Mouse (Mus musculus): ENCODE data around the gene Tfip11.
A peak's percentile ranks its signal among the peaks of the same experiment; 100 is the strongest.
"Not testable (repeated sequence)": the region's sequence is repeated elsewhere in the genome, so short reads cannot be mapped to it uniquely, and the experiment has no call there.

The Tfip11 gene

DNA sequence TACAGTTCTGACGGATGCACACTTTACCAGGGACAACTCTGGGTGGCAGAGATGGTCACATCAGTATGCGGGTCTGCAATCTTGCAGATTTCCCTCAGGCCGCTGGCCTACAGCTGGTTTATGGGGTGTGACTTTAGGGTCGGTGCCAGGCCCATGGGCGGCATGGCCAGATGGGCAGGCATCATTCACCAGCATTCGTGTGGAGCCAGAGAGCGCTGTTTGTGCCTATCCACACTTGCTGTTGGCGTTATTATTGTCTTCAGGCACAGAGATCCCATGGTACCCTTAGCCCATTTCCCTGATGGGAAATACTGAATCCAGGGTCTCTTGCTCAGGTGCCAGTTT lies 35.6 kb upstream of the Tfip11 start:
- DNase-seq, result no peak

GRCm38 (mm10) chr5:112291866-112292265 lies 34.3 kb upstream of the Tfip11 start:
- no peak for DNase-seq

DNA sequence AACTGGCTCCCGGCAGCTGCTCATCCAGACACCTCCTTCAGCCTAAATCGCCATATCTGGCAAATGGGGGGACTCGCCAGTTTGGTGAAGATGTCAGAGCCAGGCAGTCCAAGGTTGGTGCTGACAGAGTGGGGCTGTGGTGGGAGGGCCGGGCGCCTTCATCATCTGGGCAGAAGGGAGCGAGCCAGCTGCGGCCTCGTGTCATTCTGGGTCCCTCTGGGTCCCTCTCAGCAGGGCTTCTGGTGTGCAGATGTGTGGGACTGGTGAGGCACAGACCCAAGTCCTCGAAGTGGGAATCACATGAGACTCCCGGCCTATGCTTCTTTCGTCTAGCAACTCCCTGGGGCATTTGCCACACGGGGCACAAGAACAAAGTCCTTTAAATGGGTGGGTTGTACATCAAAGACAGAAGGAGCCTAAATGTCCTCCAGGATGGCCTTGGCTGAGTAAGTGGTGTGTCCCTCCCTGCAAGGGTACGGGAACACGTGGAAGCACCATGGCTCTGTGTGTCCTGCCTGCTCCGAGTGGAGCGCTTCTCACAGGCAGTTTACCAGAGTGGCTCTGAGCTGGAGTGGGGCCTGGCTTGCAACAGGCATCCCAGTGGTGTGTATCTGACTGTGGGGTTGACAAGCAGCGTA lies 33.7 kb upstream of the Tfip11 start:
- DNase-seq, result no peak

DNA sequence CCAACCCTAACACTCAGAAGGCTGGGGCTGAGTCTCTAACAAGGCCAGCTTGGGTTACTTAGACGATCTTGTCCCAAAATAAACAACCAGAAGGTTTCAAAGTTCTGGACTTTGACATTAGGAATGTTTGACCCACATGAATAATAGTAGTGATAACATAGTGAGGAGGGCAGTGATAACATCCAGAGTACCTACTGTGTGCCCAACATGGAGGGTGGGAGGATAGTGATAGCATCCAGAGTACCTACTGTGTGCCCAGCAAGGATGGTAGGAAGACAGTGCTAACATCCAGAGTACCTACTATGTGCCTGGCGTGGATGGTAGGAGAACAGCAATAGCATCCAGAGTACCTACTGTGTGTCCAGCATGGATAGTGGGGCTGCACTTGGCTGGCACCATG lies 32.4 kb upstream of the Tfip11 start:
- no peak for DNase-seq

DNA sequence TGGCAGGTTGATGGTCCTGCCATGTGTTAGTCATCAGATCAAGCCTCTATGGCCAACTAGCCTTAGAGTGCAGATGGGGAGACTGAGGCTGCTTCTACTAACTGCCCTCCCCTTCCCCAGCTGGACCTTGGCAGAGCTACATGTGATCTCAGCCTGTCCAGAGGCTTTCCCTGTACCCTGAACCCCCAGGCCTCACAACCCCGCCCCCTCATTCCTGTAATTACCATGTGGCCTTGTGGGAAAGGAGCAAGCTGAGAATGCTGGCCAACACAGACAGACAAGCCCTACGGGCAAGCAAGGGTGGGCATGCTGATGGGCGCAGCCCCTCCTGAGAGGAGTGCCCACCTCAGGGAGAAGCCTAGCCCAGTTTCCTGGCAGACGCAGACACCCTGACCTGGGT lies 31.5 kb upstream of the Tfip11 start:
- no peak for DNase-seq

- DNase-seq, result no peak
These were observed 31.0 kb upstream of the Tfip11 start for GRCm38 (mm10) chr5:112295162-112295561.

DNA sequence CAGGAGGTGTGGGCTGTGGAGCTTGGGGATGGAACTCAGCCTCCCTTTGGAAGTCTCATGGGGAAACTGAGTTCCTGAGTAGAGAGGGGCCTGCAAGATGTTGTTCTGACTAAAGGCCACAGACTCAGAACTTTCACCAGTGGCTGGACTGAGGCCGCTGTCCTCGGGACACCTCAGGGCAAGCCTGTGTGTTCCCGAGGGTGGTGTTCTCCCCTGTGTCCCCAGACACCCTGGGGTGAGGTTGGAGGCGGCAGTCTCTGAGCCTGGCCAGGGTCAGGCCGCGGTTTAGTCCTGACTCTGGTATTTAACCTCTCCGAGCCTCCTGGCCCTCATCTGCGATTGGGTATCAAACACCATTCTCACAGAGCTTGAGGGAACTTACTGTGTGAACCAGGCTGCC lies 30.6 kb upstream of the Tfip11 start:
- DNase-seq, result no peak

DNA sequence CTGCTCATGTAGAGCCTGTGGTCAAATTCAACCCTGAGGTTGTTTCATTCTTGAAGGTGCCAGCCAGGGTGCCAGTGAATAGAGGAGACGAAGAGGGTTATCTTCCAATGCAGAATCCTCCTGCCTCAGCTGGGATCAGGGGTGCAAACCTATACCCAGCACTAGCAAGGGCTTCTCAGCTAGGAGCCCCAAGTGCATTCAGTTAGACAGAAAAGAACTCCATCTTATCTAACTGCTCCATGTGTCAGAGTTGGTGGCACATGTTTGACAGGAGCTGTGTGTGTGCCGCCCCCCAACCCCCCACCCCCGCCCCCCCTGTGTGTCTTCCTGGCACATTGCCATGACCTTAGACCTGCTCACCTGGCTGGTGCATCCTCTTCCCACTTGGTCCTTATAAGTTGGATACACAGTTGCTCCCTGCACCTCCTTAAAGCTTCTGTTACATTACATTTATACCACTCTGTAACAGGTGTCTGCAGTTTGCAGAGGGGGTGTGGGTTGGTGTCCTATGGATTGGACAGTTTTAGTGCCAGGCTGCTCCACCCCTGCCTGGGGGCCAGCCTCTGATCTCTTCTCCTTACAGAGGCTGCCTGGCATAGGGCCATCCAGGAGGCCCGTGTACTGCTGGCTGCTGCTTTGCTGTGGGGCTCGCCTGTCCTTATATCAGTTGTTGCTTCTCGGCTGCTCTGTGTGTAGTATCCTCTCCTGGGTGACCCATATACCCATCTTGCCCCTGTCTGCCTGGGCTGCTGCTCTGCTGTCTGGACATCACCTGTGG lies 29.6 kb upstream of the Tfip11 start:
- peak; percentile 51 for DNase-seq

DNA sequence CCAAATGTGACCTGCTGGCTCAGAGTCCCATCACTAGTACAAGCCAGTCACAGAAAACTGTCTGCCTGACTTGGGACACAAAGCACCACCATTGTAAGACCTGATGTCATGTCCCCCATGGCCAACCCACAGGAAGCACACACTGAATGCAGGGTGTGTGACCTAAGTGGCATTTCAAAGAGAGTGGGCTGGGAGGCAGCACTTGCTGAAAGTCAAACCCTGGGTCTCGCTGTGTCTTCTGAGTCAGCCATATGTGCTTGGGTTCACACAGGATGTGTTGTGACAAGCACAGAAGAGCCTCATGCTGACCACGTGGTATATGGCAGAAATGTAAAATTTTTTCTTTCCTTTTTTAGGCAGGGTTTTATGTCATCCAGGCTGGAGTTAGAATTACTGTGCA lies 28.9 kb upstream of the Tfip11 start:
- DNase-seq, result no peak

DNA sequence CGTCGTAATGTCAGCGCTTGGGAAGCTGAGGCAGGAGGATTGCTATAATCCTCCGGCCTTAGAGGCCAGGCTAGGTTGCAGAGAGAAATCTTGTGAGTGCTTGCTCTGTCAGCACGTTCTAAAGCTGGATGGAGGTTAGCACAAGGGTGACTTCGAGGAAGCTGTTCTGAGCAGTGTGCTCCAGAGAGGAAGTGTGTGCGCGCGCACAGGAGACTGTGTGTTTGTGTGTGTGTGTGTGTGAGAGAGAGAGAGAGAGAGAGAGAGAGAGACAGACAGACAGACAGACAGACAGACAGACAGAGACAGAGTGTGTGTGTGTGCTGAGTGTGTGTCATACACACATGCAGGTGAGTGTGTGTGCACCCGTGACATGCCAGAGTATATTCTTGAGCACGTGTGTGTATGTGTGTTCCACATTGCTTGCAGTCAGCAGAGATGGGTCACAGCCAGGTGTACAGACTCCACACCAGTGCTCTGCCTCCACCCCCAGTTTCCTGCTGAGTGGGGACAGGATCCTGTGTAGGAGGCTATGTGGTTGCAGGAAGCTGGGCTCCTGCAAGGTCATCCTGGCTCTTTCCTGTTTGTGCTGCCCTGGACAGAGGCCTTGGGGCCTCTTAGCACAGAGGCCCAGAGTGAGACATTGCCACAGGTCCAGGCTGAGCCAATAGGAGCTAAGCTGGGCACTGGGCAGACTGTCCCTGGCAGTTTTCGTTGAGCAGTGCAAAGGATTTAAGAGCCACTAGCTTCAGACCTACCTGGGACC lies 27.8 kb upstream of the Tfip11 start:
- DNase-seq, result peak; percentile 70

GRCm38 (mm10) chr5:112299399-112299798 lies 26.8 kb upstream of the Tfip11 start:
- no peak for DNase-seq

DNA sequence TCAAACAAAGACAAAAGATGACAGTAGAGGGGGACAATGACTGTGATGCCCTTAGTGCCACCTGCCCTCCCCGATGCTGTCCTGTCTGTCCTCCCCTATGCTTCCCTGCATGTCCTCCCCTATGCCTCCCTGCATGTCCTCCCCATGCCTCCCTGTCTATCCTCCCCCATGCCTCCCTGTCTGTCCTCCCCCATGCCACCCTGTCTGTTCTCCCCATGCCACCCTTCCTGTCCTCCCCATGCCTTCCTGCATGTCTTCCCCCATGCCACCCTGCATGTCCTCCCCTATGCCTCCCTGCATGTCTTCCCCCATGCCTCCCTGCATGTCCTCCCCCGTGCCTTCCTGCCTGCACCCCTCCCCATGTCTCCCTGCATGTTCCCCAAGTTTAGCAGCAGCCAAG lies 26.0 kb upstream of the Tfip11 start:
- no peak for DNase-seq

GRCm38 (mm10) chr5:112300721-112301308 lies 25.3 kb upstream of the Tfip11 start:
- DNase-seq, result no peak

DNA sequence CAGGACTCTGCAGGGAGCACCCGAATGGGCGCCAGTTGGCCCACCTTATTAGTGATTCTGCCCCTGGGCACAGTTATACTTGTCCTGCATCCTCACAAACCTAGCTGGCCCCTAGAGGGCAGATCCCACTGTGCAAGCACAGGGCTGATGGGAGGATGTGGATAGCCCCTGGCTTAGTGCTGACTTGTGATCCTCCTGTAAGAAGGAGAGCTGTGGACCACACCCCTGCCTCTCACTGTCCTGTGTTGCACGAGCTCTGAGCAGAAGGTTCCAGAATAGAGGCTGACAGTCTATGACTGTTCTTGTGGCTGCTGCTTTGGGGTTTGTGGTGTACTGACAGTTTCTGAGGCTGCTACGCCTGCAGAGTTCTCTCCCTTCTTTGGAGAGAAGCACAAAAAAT lies 24.5 kb upstream of the Tfip11 start:
- no peak for DNase-seq

GRCm38 (mm10) chr5:112302310-112302709 lies 23.8 kb upstream of the Tfip11 start:
- no peak for DNase-seq

GRCm38 (mm10) chr5:112305842-112306241 lies 20.3 kb upstream of the Tfip11 start:
- DNase-seq, result no peak

DNA sequence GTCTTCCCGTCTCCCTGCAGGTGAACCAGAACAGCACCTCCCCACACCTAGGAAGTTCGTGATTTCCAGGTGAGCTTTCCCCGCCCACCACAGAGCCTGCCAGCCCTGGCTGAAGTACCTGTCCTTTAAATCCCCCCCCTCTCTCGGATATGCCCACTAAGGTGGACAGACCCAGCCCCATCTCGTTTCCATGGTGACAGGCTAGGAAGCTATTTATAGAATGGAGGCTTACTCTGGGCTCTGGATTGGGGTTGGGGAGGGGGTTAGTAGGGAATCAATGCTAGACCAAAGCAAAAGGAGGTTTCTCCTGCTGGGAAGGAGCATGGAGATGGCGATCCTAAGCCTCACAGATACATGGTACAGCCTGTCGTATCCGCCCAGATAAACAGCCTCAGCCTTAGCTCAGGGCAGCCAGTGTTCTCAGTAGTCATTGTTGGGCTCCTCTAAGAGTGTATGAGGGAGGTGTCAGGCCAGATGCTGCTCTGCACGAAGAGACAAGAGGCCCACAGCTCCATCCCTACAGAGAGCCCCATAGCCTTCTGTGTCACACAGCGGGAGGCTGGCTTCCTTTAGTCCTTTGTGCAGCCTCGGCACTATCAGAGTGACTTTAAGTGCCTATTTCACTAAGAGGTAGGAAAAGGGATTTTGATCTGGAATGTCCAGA lies 12.8 kb upstream of the Tfip11 start:
- no peak for DNase-seq

DNA sequence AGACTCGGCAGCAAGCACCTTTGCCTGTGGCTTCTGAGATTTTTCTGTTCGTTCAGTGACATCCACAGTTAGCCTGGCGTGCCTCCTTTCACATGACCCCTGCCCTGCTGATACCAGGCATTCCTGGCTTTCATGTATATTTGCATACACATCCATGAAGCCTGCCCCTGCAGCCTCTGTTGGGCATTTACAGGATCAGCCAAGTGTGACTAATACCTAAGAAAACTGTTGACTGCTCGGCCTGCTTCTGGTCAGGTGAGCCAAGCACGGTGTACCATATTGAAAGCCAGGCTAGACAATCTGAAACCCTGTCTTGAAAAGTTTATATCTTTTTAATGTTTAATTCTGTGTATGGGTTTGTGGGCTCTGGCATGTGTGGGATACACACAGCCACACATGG lies 9.7 kb upstream of the Tfip11 start:
- peak; percentile 41 for DNase-seq

DNA sequence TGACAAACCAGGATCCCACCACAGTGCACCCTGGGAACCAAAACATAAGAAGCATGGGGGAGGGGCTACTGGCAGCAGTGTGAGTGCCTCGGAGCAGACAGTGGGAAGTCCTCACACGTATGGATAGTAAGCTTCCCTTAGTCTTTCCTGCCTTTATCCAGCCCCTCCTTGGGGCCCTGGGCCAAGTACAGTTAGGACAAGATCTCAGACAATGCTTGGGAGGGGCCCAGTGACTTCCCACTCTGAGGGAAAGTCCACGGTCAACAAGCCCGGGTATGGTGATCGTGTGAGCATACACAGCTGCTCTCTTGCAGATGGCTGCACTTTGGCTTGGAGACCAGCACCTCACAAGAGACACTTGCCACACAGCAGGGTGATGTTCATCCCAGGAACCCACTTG lies 8.8 kb upstream of the Tfip11 start:
- peak; percentile 71 for DNase-seq

- not testable (repeated sequence) for DNase-seq
These were observed 6.8 kb upstream of the Tfip11 start for GRCm38 (mm10) chr5:112319343-112319742.

DNA sequence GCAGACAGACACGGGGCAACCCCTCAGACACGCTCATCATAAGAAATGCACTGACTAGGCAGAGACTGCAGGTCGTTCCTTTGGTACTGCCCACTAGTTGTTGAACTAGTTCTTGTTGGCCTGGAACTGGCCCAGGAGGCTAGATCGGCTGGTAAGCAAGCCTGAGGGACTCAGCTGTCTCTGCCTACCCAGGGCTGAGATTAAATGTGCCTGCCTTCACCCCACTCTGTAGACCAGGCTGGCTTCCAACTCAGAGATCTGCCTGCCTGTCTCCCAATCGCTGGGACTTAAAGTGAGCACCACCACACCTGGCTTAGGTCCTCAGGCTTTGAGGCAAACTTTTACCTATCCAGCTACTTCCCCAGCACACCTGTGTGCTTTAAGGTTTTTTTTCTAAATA lies 5.8 kb upstream of the Tfip11 start:
- DNase-seq, result no peak

DNA sequence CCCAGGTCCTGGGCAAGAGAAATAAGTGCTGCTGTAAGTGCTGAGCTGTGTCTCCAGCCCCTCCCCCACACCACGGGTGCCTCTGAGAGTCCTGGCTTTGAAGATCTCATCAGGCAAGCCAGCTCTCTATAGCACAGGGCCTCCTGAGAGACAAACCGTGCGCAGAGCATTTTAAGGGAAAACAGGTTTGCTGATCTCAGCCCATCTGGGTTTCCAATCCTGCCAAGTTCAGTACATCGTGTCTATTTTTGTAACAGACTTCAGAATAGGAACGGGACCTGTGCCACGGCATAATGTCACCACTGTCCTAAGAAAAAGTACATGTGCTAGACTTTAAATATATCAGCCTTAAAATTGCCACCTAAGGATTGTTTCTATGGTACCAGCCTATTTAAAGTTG lies 5.2 kb upstream of the Tfip11 start:
- no peak for DNase-seq

DNA sequence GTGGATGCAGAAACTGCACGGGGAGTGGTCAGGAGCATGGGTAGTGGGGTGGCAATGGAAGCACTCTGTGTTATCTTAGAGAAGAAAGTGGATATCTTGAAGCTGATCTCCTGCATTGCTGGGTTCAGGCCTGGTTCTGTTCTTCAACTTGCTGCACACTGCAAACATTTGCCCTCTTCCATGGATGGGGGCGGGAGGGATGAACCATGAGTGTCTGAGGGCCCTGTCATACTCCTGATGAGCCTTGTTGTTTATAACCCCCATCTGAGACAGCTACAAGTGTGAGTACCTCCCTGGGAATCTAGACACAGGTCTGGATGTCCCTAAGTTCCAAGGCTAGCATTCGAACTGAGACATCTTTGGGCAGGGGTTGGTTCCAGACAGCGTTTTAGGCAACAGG lies 4.8 kb upstream of the Tfip11 start:
- DNase-seq, result no peak

Data from kidney, postnatal 10 days (tissue).